Comparison of ENCODE assay signal across 27 mouse cellular contexts in genomic region chr2:24674432-24675006, GRCm38 (mm10).
DNase-seq lines count a peak whose midpoint lies in the region; ATAC-seq lines count a peak whose summit lies in the region.
"Had no signal": no experiment of that assay in that cellular context is flagged by ENCODE, and none has a peak within 500 bp of the region (broad histone marks: within the 10 kb centered on the region; RNA-seq: fewer than 3 reads in every experiment).

No protein-coding gene starts in this region.

- H3K4me1 ChIP-seq in forebrain, embryonic 11.5 days (replicated peaks; ENCODE audit: control insufficient read depth, insufficient read depth, low read length): 0 out of 2 replicates have a peak, but pooled peaks cover 2% of the 10 kb centered on the region
- peaks cover 4% of the 10 kb centered on the region; the same call in 1 of the 2 replicates for H3K4me1 ChIP-seq in forebrain, embryonic 15.5 days
- 0 out of 2 replicates have a peak, but pooled peaks cover 3% of the 10 kb centered on the region for H3K4me1 ChIP-seq in hindbrain, embryonic 14.5 days (replicated peaks; ENCODE audit: control insufficient read depth, insufficient read depth, low read length)
- H3K4me1 ChIP-seq: liver, embryonic 15.5 days had no signal

- H3K36me3 ChIP-seq in forebrain, embryonic 11.5 days (ENCODE audit: control insufficient read depth, insufficient read depth, low read length): no peaks in the 10 kb centered on the region
- peaks cover 5% of the 10 kb centered on the region; the same call in 1 of the 2 replicates for H3K36me3 ChIP-seq in forebrain, embryonic 15.5 days
- peaks cover 36% of the 10 kb centered on the region for H3K36me3 ChIP-seq in hindbrain, embryonic 14.5 days (replicated peaks; ENCODE audit: control insufficient read depth, insufficient read depth)
- H3K36me3 ChIP-seq: embryonic facial prominence, embryonic 12.5 days; G1E; limb, embryonic 10.5 days; liver, embryonic 15.5 days had no signal

- no peaks in the 10 kb centered on the region for H3K9me3 ChIP-seq in forebrain, embryonic 11.5 days (ENCODE audit: control insufficient read depth, low read length)
- no peaks in the 10 kb centered on the region for H3K9me3 ChIP-seq in forebrain, embryonic 15.5 days
- H3K9me3 ChIP-seq in hindbrain, embryonic 14.5 days (ENCODE audit: control insufficient read depth, low read length): no peaks in the 10 kb centered on the region
- H3K9me3 ChIP-seq: embryonic facial prominence, embryonic 12.5 days; G1E; hindbrain, embryonic 15.5 days; limb, embryonic 10.5 days; liver, embryonic 15.5 days; midbrain, embryonic 13.5 days had no signal

- no peak overlapping the region for H3K4me2 ChIP-seq in forebrain, embryonic 11.5 days (ENCODE audit: low read depth, low read length, severe bottlenecking)
- H3K4me2 ChIP-seq in forebrain, embryonic 15.5 days (replicated peaks): no peak overlapping the region
- H3K4me2 ChIP-seq in hindbrain, embryonic 14.5 days (replicated peaks): no peak overlapping the region
- H3K4me2 ChIP-seq: embryonic facial prominence, embryonic 12.5 days; hindbrain, embryonic 15.5 days; liver, embryonic 15.5 days; midbrain, embryonic 13.5 days had no signal

- DNase-seq in forebrain, embryonic 11.5 days (ENCODE audit: low spot score): peak; percentile 25
- DNase-seq in lung, postnatal 36 days: peak; percentile 21
- no peak for DNase-seq in lung, postnatal 10 days
- no peak for DNase-seq in spleen, postnatal 10 days (ENCODE audit: low spot score in 2 of 2)
- no peak for DNase-seq in adipocyte (ENCODE audit: low spot score)
- DNase-seq in hindbrain, embryonic 14.5 days (ENCODE audit: low spot score): no peak
- DNase-seq: adrenal gland, postnatal 25 days; cerebellum, adult 11 months; gastrocnemius, postnatal 10 days; heart, adult 18-20 months; heart, postnatal 36 days; kidney, adult 8-10 months; kidney, postnatal 10 days; liver; thymus, postnatal 14 days had no signal

- H3K9ac ChIP-seq in forebrain, embryonic 11.5 days (ENCODE audit: low read length): no peak overlapping the region
- H3K9ac ChIP-seq in forebrain, embryonic 15.5 days (replicated peaks): no peak overlapping the region
- no peak overlapping the region for H3K9ac ChIP-seq in hindbrain, embryonic 14.5 days
- H3K9ac ChIP-seq: embryonic facial prominence, embryonic 12.5 days; hindbrain, embryonic 15.5 days; liver, embryonic 15.5 days; midbrain, embryonic 13.5 days had no signal

- no peak for ATAC-seq in forebrain, embryonic 11.5 days (replicated peaks; ENCODE audit: low FRiP score)
- ATAC-seq in forebrain, embryonic 15.5 days (replicated peaks): no peak
- peak; percentile 76 to 77 for ATAC-seq in hematopoietic stem cell, adult 5-6 weeks (replicated peaks in 1 of 2; ENCODE audit: insufficient read depth in 1 of 2, low FRiP score in 2 of 2, low TSS enrichment in 1 of 2, low read depth in 1 of 2, poor library complexity in 2 of 2, severe bottlenecking in 2 of 2)
- ATAC-seq in hindbrain, embryonic 14.5 days (ENCODE audit: low FRiP score): no peak
- ATAC-seq: forebrain, embryonic 14.5 days; midbrain, embryonic 13.5 days had no signal

- WGBS in forebrain, embryonic 11.5 days: 89% methylated on average over 6 of the region's 6 CpGs
- WGBS in forebrain, embryonic 15.5 days: 81% methylated on average over 6 of the region's 6 CpGs
- 81% methylated on average over 6 of the region's 6 CpGs for WGBS in hindbrain, embryonic 14.5 days

- no peak overlapping the region for H3K4me3 ChIP-seq in forebrain, embryonic 11.5 days (ENCODE audit: low read depth, low read length)
- no peak overlapping the region for H3K4me3 ChIP-seq in forebrain, embryonic 15.5 days
- no peak overlapping the region for H3K4me3 ChIP-seq in hindbrain, embryonic 14.5 days (replicated peaks; ENCODE audit: low read length)
- H3K4me3 ChIP-seq: embryonic facial prominence, embryonic 12.5 days; erythroblast, embryonic 14.5 days; hindbrain, embryonic 15.5 days; limb, embryonic 10.5 days; liver, embryonic 15.5 days; midbrain, embryonic 13.5 days had no signal

- H3K27ac ChIP-seq in forebrain, embryonic 11.5 days (ENCODE audit: low read depth, low read length): no peak overlapping the region
- H3K27ac ChIP-seq in forebrain, embryonic 15.5 days (replicated peaks): no peak overlapping the region
- no peak overlapping the region for H3K27ac ChIP-seq in hindbrain, embryonic 14.5 days
- H3K27ac ChIP-seq: embryonic facial prominence, embryonic 12.5 days; hindbrain, embryonic 15.5 days; limb, embryonic 10.5 days; liver, embryonic 15.5 days; macrophage; midbrain, embryonic 13.5 days had no signal

- no peaks in the 10 kb centered on the region for H3K27me3 ChIP-seq in forebrain, embryonic 11.5 days (ENCODE audit: control insufficient read depth, insufficient read depth, low read length)
- H3K27me3 ChIP-seq in forebrain, embryonic 15.5 days: no peaks in the 10 kb centered on the region
- H3K27me3 ChIP-seq in hindbrain, embryonic 14.5 days (ENCODE audit: control insufficient read depth, insufficient read depth, low read length): no peaks in the 10 kb centered on the region
- H3K27me3 ChIP-seq: CH12.LX; hindbrain, embryonic 15.5 days; midbrain, embryonic 13.5 days had no signal

Comparison
In these comparisons a context has a peak if more than half of its experiments do, and no peak if none do; other contexts are left out.
1. DNase-seq: peak in forebrain, embryonic 11.5 days (single experiment) and lung, postnatal 36 days (single experiment); none in lung, postnatal 10 days (single experiment), spleen, postnatal 10 days (0 of 2), adipocyte (single experiment) and hindbrain, embryonic 14.5 days (single experiment).
2. ATAC-seq: peak in hematopoietic stem cell, adult 5-6 weeks (2 of 2); none in forebrain, embryonic 11.5 days (single experiment), forebrain, embryonic 15.5 days (single experiment) and hindbrain, embryonic 14.5 days (single experiment).